Mouse (Mus musculus) cerebellum, adult 18-20 months (tissue): ENCODE measurements around the gene Cacna1e.

Source experiments
- DNase-seq, 2 experiments: peaks; one replicate each; pipeline ENCODE4 v3.0.0; 2021

Cacna1e gene

DNA sequence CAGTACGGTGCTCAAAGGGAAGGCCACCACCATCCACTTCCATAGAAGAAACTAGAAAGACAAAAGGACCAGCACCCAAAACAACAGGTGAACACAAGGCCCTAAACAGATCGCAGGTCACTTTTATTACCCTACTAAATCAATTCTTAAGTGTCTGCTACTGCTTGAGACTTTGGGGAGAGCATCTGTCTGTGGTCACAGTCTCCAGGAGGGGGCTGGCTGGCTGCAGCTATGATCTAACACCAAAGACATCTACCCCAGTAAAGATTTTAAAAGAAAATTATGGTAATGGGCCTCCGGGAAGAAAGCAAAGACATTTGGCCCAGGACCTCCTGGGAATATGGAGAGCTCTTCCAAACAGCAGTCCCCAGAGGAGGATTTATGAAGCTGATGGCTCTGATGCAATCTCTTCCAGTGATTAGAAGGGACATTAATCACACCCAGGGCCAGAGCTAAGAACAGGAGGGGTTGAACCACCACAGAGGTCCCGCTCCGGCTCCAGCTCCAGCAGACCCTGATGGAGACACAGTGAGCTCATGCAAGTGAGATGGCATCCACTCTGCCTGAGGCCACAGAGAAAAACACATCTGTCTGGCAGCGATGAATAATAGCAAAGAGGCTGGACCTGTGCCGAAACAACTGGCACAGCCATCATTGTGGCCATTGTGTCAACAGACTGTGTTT, 178.3 kb downstream of the Cacna1e start:
- DNase-seq = no peak

- DNase-seq = no peak
Observed at GRCm38 (mm10) chr1:154704558-154705185, 179.6 kb downstream of the Cacna1e start.

GRCm38 (mm10) chr1:154702623-154703022, 181.7 kb downstream of the Cacna1e start:
- no peak for DNase-seq

GRCm38 (mm10) chr1:154688876-154689665, 195.2 kb downstream of the Cacna1e start:
- DNase-seq = no peak

DNA sequence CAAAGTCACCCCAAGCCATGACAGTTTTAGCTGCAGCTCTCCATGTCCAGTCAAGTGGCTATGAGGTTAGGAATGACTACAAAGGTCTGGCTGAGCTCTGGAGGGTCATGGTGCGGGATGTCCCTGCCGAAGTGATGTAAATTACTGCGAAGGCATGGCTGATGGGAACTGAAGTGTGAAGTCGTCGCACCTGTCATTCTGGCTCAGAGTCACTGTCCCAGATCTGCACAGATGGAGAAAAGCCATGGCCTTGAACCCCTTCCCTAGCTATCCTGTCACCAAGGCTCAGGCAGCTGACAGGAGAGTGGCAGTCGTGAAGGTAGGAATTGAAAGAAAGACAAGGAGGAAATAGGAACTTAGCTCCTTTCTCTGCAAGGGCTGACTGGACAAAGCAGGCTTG, 197.4 kb downstream of the Cacna1e start:
- DNase-seq = peak; percentile 47 to 57

- DNase-seq = no peak
Observed at GRCm38 (mm10) chr1:154683477-154684106, 200.7 kb downstream of the Cacna1e start.

DNA sequence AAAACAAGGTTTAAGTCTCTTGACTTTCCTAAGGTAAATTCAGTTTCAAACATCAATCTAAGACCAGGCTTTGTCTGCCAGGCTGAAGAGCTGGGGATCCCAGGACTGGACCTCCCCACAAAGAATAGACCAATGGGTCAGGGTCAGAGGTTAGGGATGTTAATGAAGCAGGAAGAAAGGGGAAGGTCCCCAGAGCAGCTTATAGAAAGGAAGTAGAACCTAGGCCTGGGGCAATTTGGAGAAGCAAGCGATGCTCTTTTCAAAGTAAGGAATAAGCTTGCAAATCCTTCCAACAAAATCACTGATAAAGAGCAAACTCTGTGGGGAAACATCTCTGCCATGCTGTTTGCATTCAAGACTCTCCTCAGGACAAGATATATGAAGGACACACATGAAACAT, 205.3 kb downstream of the Cacna1e start:
- no peak for DNase-seq

GRCm38 (mm10) chr1:154678151-154678550, 206.2 kb downstream of the Cacna1e start:
- DNase-seq = no peak

GRCm38 (mm10) chr1:154677677-154678076, 206.6 kb downstream of the Cacna1e start:
- DNase-seq = no peak

- DNase-seq = peak; percentile 14 to 19
Observed at GRCm38 (mm10) chr1:154663721-154664120, 220.6 kb downstream of the Cacna1e start.

GRCm38 (mm10) chr1:154661977-154662376, 222.3 kb downstream of the Cacna1e start:
- DNase-seq = no peak

DNA sequence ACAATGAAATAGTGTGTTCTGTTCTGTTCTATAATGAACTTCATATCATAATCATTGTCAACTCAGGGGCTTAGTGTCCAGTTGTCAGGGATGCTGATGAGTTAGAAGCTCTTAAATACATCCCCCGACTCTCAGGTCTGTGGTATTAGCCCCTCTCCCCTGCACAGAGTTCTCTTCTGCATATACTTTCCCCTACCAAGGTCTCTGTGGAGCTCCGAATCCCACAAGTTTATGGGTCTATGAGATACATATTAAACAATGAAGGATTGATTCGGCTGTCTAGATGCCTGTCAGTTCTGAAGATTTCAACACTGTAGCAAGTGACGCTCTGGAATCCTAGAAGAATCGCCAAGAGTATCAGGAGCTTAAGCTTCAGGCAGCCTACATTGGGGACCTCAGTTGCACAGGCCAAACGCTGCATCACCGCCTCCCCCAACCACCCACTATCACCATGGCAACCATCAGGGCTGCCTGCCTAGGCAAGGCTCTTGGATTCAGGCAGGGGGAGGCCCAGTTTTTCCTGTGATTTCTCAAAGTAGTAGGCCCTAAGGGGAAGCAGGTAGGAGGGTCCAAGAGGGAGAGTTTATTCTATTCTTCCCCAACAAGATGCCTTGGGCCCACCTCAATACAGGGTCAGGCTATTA, 223.0 kb downstream of the Cacna1e start:
- DNase-seq = peak; percentile 10 to 23

DNA sequence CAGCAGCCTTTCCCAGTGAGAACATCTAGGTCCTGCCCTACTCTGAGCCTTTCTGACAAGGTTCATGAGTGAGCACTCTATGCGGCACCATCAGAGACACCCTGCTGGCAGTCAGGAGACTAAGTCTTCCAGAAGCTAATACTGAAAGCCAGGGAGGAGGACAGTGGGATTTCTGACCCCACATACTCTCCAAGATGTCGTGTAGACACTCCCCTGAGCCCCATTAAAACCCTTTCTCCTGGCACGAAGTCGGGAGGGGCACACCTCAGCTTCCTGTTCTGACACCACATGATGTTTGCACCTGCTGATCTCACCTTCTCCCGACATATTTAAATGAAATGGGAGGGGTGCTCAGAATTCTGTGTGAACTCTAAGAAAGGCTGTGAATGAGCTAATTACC, 226.9 kb downstream of the Cacna1e start:
- DNase-seq = no peak

DNA sequence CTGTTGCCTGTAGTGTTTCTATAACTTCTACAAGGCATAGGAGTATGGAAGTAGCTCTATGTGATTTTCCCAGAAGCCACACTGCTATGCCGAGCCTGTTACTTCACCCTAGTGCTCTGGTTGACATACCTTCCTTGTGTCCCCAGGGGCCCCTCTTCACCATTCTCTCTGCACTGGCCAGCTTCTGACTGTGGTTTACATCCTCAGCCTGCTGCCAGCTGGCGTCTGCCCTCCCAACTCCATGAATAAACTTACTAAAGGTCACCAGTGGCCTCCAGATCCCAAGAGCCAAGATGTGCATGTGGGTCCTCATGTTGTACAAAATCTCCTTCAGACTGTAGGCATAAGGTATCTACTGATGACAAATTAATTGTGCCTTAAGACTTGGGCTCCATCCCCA, 230.3 kb downstream of the Cacna1e start:
- no peak for DNase-seq

DNA sequence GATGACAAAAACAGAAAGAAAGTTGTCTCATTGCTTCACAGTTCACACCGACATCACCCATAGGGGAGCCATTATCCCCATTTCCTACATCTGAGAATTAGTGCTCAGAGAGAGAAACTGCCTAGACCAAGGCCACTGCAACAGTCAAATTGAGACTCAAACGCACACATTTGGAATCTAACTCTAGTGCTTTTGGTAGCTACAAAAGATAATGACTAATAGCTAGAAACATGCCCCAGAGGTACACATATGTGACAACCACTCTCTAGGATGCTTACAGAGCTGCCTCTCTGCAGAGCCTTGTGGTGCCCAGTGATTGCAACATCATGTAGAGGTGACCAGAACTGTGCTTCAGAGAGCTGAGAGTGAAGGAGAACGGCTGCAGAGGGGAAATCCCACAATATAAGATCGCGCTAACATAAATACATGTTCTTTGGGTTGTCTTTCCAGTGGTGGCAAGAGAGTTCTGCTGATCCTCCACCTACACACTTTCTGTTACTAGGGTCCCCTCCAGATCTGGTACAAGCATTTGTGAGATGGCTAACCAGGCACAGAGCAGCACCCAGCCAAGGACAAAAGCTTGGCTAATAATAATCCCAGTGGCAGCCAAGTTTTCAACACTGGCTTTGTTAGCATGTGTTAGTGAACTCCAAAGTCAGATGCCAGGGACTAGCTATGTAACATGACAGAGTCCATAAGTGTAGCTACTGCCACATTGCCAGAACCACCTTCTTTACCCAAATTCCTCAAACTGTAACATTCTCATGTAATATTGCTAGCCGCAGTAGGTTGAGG, 237.9 kb downstream of the Cacna1e start:
- no peak for DNase-seq

DNA sequence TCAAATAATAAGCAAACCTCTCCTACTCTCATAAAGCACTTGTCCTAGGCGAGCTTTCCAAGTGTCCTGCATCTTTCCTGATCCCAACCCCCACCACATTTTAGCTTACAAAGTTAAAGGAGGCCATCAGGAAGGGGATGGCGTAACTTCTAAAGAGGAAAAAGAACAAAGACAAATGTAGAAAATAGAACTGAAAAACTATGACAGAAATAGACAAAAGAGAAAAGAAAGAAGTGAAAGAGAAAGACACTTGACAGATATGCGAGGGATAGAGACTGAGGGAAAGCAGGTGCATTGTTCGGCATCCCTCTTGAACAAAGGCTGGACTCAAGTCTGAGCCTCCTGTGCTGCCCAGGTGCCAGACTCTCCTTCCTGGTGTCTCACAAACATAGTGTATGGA, 246.5 kb downstream of the Cacna1e start:
- no peak for DNase-seq

DNA sequence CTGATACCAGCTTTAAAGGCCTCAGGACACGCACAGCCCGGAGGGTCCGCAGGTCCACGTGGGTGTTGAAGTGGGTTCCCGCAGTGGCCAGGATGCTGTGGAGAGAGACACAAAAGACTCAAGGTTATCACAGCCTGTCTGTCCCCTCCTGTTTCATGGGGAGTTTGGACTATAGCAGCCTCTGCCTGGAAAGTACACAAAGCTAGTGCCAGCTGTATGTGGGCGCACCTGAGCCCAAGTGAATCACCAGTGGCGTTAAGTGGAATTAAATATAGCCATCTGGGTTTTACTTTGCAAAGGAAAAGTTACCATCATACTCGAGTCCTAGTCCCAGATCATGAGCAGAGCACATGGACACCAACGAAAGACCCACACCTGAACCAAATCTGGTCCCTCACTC, 248.5 kb downstream of the Cacna1e start:
- DNase-seq = no peak

DNA sequence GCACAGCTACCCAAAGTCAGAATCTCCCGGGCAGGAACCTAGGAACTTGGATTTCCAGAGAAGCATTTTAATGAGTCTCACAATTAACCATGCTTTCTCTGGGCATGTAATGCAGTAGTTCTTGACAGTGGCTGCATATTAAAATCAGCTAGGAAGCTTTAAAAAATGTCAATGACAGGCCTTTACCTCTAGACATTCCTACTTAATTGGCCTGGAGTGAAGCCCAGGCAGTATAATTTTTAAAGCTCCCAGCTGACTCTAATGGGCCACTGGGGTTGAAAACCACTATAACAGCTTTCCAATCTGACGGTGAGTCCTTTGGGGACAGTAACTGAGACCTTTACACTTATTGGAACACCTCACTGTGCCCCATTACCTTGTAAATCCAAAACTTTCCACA, 251.4 kb downstream of the Cacna1e start:
- DNase-seq = no peak

DNA sequence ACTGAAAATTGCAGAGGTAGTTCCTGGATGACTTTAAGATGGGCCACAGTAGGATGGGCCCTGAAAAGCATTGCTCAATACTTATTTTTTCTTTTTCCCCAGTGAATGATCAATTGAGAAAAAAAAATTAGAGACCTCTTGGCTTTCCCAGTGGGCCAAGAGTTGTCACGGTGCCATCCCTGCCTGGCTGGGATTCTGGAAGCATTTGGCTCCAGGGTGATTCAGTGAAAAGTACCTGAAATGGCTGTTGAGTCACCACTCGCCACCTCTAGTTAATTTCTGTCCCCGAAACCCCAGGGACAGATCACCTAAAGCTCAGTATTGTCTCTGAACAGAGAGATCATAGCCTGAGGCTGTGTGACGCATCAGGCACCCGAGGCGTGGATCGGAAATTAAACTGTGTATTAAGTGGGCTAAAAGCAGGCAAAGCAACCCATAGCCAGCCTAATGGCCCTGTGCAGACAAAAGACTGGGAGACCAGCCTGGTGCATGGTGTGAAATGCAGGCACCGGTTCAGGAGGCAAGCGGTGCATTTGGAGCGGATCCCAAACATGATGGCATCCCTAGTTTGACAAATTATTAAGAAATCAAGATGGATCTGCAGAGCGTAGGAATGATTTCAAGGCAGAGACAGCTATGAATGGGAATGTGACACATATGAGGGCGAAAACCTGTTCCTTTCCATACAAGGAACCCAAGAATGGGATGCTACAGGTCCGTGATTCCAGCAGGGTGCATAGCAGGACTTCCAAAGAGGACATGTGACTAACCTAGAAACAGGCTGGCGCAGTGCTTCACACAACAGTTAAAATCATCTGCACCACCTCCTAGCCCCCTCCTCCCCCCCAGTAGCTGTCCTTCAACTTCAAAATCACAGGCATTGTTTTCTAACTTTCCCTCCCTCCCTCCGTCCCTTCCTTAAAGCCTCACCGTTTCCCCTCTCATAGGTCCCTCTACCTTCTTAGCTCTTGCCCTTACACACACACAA, 261.3 kb downstream of the Cacna1e start:
- DNase-seq = peak; percentile 79 to 80

DNA sequence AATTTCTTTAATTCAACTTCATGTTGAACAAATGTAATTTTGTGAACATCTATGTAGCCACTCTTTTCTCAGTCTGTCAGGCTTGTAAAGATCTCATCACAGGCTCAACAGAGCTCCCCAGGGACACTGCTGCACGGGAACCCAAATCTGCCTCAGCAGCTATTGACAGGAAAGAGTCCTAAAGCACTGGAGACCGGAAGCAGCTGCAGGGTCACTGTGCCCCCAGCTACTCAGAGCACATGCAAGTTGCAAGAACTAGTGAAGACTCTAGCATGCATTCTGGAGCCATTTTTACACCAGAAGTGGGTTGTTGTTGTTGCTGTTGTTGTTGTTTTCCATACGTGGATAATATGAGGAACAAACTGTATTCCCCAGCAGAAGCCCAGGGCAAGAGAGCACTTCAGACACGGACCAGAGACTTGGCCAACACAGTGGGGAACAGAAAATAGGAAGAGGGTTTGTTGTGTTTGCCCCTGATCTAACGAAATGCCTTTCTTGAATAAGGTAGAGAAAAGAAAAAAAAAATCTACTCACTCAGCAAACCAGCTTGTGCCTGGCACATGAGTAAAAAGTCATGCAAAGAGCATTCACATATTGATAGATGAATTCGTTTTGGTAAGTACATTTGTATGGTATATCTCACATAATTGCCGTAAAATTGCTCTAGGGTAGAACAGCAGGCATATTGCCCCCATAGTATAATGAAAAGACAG, 266.4 kb downstream of the Cacna1e start:
- no peak for DNase-seq
